36 mouse cellular contexts compared by ENCODE assay signal in genomic region chr2:52884082-52884481, GRCm38 (mm10). TPM values are rescaled to one million over a fixed set of nuclear protein-coding genes. Genes with fewer than 3 reads are reported as not detected.
DNase-seq lines count a peak whose midpoint lies in the region; ATAC-seq lines count a peak whose summit lies in the region.
"Had no signal": no experiment of that assay in that cellular context is flagged by ENCODE, and none has a peak within 500 bp of the region (broad histone marks: within the 10 kb centered on the region; RNA-seq: fewer than 3 reads in every experiment).

No protein-coding gene starts in this region.

- H3K9ac ChIP-seq in forebrain, embryonic 16.5 days (replicated peaks; ENCODE audit: low read depth, low read length) = no peak overlapping the region
- H3K9ac ChIP-seq in forebrain, embryonic 12.5 days = no peak overlapping the region
- no peak overlapping the region for H3K9ac ChIP-seq in neural tube, embryonic 15.5 days (replicated peaks)
- no peak overlapping the region for H3K9ac ChIP-seq in embryonic facial prominence, embryonic 15.5 days
- H3K9ac ChIP-seq: heart, embryonic 13.5 days; hindbrain, embryonic 15.5 days; kidney, embryonic 15.5 days; liver, embryonic 13.5 days; midbrain, embryonic 13.5 days had no signal

- H3K4me1 ChIP-seq in forebrain, embryonic 16.5 days (replicated peaks; ENCODE audit: control insufficient read depth, insufficient read depth, low read length) = peaks cover 14% of the 10 kb centered on the region
- H3K4me1 ChIP-seq in forebrain, embryonic 12.5 days = peaks cover 5% of the 10 kb centered on the region
- H3K4me1 ChIP-seq in neural tube, embryonic 15.5 days = peaks cover 23% of the 10 kb centered on the region
- H3K4me1 ChIP-seq in embryonic facial prominence, embryonic 15.5 days = peaks cover 46% of the 10 kb centered on the region
- H3K4me1 ChIP-seq: hindbrain, embryonic 10.5 days; liver, embryonic 13.5 days had no signal

- no peak overlapping the region for H3K4me3 ChIP-seq in forebrain, embryonic 16.5 days (replicated peaks; ENCODE audit: low read length)
- H3K4me3 ChIP-seq in forebrain, embryonic 12.5 days (replicated peaks) = no peak overlapping the region
- H3K4me3 ChIP-seq in neural tube, embryonic 15.5 days (replicated peaks) = no peak overlapping the region
- H3K4me3 ChIP-seq in embryonic facial prominence, embryonic 15.5 days (replicated peaks) = no peak overlapping the region
- H3K4me3 ChIP-seq: gastrocnemius, adult 2 months; heart, embryonic 13.5 days; hindbrain, embryonic 10.5 days; hindbrain, embryonic 15.5 days; kidney, embryonic 15.5 days; layer of hippocampus, adult 2 months; liver, embryonic 13.5 days; midbrain, embryonic 13.5 days had no signal

- H3K36me3 ChIP-seq in forebrain, embryonic 16.5 days (ENCODE audit: control insufficient read depth, insufficient read depth) = no peaks in the 10 kb centered on the region
- 0 out of 2 replicates have a peak, but pooled peaks cover 3% of the 10 kb centered on the region for H3K36me3 ChIP-seq in forebrain, embryonic 12.5 days (replicated peaks)
- H3K36me3 ChIP-seq in neural tube, embryonic 15.5 days = no peaks in the 10 kb centered on the region
- no peaks in the 10 kb centered on the region for H3K36me3 ChIP-seq in embryonic facial prominence, embryonic 15.5 days
- H3K36me3 ChIP-seq: heart, embryonic 13.5 days; hindbrain, embryonic 15.5 days; kidney, embryonic 15.5 days; liver, embryonic 13.5 days; midbrain, embryonic 13.5 days had no signal

- 46% methylated on average over 4 of the region's 4 CpGs for WGBS in forebrain, embryonic 16.5 days
- 92% methylated on average over 4 of the region's 4 CpGs for WGBS in forebrain, embryonic 12.5 days
- WGBS in neural tube, embryonic 15.5 days = 53% methylated on average over 4 of the region's 4 CpGs
- 40% methylated on average over 4 of the region's 4 CpGs for WGBS in embryonic facial prominence, embryonic 15.5 days

- no peaks in the 10 kb centered on the region for H3K27me3 ChIP-seq in forebrain, embryonic 16.5 days (replicated peaks; ENCODE audit: control insufficient read depth, insufficient read depth, low read length)
- no peaks in the 10 kb centered on the region for H3K27me3 ChIP-seq in forebrain, embryonic 12.5 days
- H3K27me3 ChIP-seq in neural tube, embryonic 15.5 days (replicated peaks) = no peaks in the 10 kb centered on the region
- H3K27me3 ChIP-seq in embryonic facial prominence, embryonic 15.5 days = no peaks in the 10 kb centered on the region
- H3K27me3 ChIP-seq: hindbrain, embryonic 15.5 days; kidney, embryonic 15.5 days; liver, embryonic 13.5 days; midbrain, embryonic 13.5 days had no signal

- no peaks in the 10 kb centered on the region for H3K9me3 ChIP-seq in forebrain, embryonic 16.5 days (ENCODE audit: control insufficient read depth, low read length)
- H3K9me3 ChIP-seq in forebrain, embryonic 12.5 days = no peaks in the 10 kb centered on the region
- no peaks in the 10 kb centered on the region for H3K9me3 ChIP-seq in neural tube, embryonic 15.5 days (replicated peaks)
- H3K9me3 ChIP-seq in embryonic facial prominence, embryonic 15.5 days (replicated peaks) = no peaks in the 10 kb centered on the region
- H3K9me3 ChIP-seq: heart, embryonic 13.5 days; hindbrain, embryonic 10.5 days; hindbrain, embryonic 15.5 days; kidney, embryonic 15.5 days; liver, embryonic 13.5 days; midbrain, embryonic 13.5 days had no signal

- H3K27ac ChIP-seq in forebrain, embryonic 16.5 days (ENCODE audit: low read length) = no peak overlapping the region
- no peak overlapping the region for H3K27ac ChIP-seq in forebrain, embryonic 12.5 days
- 0 out of 2 replicates have a peak overlapping the region, but pooled peaks have one; percentile 18 for H3K27ac ChIP-seq in neural tube, embryonic 15.5 days (replicated peaks)
- H3K27ac ChIP-seq in embryonic facial prominence, embryonic 15.5 days (replicated peaks) = peak overlapping the region; percentile 39; the same call in 1 of the 2 replicates
- H3K27ac ChIP-seq: gastrocnemius, adult 2 months; heart, embryonic 13.5 days; hindbrain, embryonic 10.5 days; hindbrain, embryonic 15.5 days; kidney, embryonic 15.5 days; layer of hippocampus, adult 2 months; liver, embryonic 13.5 days; midbrain, embryonic 13.5 days had no signal

- no peak overlapping the region for H3K4me2 ChIP-seq in forebrain, embryonic 16.5 days (ENCODE audit: low read length)
- H3K4me2 ChIP-seq in forebrain, embryonic 12.5 days = no peak overlapping the region
- H3K4me2 ChIP-seq in neural tube, embryonic 15.5 days = no peak overlapping the region
- H3K4me2 ChIP-seq in embryonic facial prominence, embryonic 15.5 days (replicated peaks) = no peak overlapping the region
- H3K4me2 ChIP-seq: heart, embryonic 13.5 days; hindbrain, embryonic 15.5 days; kidney, embryonic 15.5 days; liver, embryonic 13.5 days; midbrain, embryonic 13.5 days had no signal

- DNase-seq in neural tube, embryonic 10.5 days (ENCODE audit: extremely low spot score, low spot score) = no peak
- no peak for DNase-seq in layer of hippocampus, adult 9-11 months
- no peak for DNase-seq in spleen, adult 18-20 months
- DNase-seq: adrenal gland, adult 8-10 months; B cell, adult 2 months; cerebellum, adult 11 months; cerebellum, adult 9-10 months; cerebellum, postnatal 36 days; embryo, embryonic 11 days; gastrocnemius, adult 2 months; gastrocnemius, postnatal 36 days; heart, postnatal 10 days; kidney, adult 11 months; kidney, postnatal 36 days; left cerebral cortex, postnatal 4 days; liver, embryonic 13.5 days; lung, adult 18-20 months; lung, postnatal 4 days; retina, postnatal 1 day; right cerebral cortex, postnatal 25 days; thymus, adult 2 months; thymus, postnatal 4 days had no signal

- peak; percentile 54; the same call in 1 of the 2 replicates for ATAC-seq in forebrain, embryonic 16.5 days
- no peak for ATAC-seq in forebrain, embryonic 12.5 days (ENCODE audit: low FRiP score)
- ATAC-seq in neural tube, embryonic 15.5 days (ENCODE audit: low FRiP score) = no peak
- no peak for ATAC-seq in embryonic facial prominence, embryonic 15.5 days (ENCODE audit: insufficient number of reproducible peaks, low FRiP score, low TSS enrichment, low read depth)
- ATAC-seq in megakaryocyte, adult 5-6 weeks (ENCODE audit: poor library complexity, severe bottlenecking) = peak; percentile 62; the same call in 1 of the 2 replicates
- ATAC-seq: activated CD4-positive, CD25-positive, alpha-beta regulatory T cell, adult 4 months; inflammation-experienced regulatory T-cells, adult 6 months; lung, postnatal 0 days; midbrain, embryonic 13.5 days had no signal

RNA-seq across cellular contexts. Expression of gene Fmnl2, which starts 26.4 kb away (rescaled TPM):
- polyA plus RNA-seq in forebrain, embryonic 16.5 days (2015; fragmentation: Nextera tagmentation; extraction: Ambion mirVana) = 15.5 and 18.5 TPM in 2 replicates
- 13.9 and 14.6 TPM in 2 replicates for polyA plus RNA-seq in forebrain, embryonic 12.5 days (2016; fragmentation: Nextera tagmentation; extraction: Ambion mirVana)
- polyA plus RNA-seq in neural tube, embryonic 15.5 days (2015; fragmentation: Nextera tagmentation; extraction: Ambion mirVana) = 7.7 and 8.8 TPM in 2 replicates
- polyA plus RNA-seq in embryonic facial prominence, embryonic 15.5 days (2015; fragmentation: Nextera tagmentation; extraction: Ambion mirVana) = 8.1 and 9.2 TPM in 2 replicates
- 11.3 and 14.5 TPM in 2 replicates for total RNA-seq in megakaryocyte, adult 5-6 weeks (2015)
- 8.2 and 8.4 TPM in 2 replicates for total RNA-seq in megakaryocyte, adult 5-6 weeks (2017)

Comparison
In these comparisons a context has a peak if more than half of its experiments do, and no peak if none do; other contexts are left out.
1. ATAC-seq: peak in forebrain, embryonic 16.5 days (single experiment) and megakaryocyte, adult 5-6 weeks (single experiment); none in forebrain, embryonic 12.5 days (single experiment), neural tube, embryonic 15.5 days (single experiment) and embryonic facial prominence, embryonic 15.5 days (single experiment).
2. H3K27ac ChIP-seq: peak in neural tube, embryonic 15.5 days (single experiment) and embryonic facial prominence, embryonic 15.5 days (single experiment); none in forebrain, embryonic 16.5 days (single experiment) and forebrain, embryonic 12.5 days (single experiment).